Mouse (Mus musculus) T-cell, adult 2 months (primary cell): ENCODE measurements at regions not wholly inside any gene's neighbourhood (a gene's known extent, or its start where the extent isn't known, plus 50 kb on each side); places are given as distances from the start of the nearest gene placed in this dataset.
A peak's percentile ranks its signal among the peaks of the same experiment; 100 is the strongest.
"Not testable (repeated sequence)": the region's sequence is repeated elsewhere in the genome, so short reads cannot be mapped to it uniquely, and the experiment has no call there.

Experiments
- DNase-seq: peaks from one replicate; pipeline ENCODE4 v3.0.0; 2022; ENCODE audit warnings: low spot score

DNA sequence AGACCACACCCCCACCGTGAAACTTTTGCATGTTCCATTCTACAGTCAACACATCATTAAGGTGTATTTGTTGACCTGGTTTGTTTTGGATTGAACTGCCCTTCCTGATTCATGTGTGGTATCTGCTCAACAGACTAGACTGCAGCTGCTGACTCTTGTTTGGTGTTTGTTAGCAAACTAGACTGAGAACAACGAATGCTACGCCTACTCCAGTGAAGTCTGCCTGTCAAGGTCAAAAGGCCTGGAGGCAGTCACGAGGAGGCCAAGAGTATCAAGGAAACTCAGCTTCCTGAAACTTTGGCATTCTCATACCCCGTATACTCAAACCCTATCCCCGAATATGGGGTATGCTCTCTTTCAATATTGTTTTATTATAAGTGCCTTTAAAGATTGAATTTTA, 194.2 kb upstream of the Spin1 start:
- not testable (repeated sequence) for DNase-seq

DNA sequence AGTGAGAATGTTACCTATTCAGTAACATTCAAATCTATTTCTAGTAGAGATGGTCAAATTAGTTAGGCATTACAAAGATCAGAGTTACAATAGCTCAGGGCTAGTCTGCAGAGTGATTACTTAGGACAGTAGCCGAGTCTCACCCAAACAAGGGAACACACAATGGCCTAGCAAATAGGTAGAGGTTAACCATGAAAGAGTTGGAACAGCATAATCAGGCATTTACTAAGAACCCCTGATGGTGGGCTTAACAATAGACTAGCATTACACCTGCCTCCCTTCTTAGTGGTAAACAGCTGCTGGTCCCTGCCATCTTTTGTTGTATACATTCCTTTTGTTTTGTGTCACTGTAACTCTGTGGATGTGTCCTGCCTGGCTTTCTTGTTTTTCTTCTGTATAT, 193.8 kb upstream of the Spin1 start:
- DNase-seq: no peak

DNA sequence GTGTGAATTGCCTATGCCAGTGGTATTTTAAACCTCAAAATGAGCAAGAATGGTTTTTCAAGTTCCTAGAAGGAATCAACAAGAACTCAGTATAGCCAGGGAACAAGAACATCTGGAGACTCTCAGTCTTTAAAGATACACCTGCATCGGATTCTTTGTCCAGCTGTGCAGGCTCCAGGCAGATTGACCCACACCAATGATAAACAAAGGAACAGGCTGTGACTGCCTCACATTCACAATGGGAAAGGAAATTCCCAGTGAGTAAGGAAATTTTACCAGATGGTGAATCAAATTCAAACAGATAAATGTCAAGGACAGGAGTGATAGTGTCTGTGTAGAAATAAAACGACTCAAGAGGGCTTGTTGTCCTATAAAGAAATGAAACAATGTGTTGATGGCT, 187.9 kb upstream of the Spin1 start:
- DNase-seq: not testable (repeated sequence)

DNA sequence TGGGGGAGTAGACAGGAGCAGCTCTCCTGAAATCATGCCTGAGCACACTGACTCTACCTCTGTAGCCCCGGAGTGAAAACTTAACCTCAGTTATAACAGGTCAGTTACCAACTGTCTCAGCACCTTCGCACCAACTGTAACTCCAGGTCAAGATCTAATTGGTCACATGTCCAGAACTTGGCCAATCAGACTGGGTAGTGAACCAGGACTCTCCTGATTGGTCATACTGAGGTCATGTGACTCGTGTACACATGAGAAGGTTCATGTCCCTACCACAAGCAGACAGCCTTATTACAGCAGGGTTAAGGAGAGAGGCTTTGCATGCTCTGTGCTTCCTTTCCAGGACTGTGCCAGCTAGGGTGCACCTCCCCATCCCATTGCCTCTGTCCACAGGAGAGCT, 166.7 kb upstream of the Spin1 start:
- not testable (repeated sequence) for DNase-seq

DNA sequence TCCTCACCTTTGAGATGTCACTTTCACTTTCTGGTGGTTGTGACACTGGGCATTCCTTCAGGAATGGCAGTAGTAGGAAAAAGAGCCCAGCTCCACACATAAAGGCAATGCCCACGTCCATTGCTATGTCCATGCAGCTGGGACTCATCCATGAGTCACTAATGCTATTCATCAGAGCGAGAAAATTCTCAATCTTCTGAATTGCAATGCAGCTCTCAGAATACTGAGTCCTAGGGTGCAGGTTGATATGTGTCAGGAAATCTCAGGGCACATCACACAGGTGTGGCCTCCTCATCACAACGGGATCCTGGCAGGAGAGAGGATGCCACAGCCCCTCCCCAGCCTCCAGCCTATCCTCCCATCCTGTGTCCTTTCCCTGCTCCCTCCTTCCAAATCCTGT, 158.1 kb upstream of the Spin1 start:
- DNase-seq: no peak

DNA sequence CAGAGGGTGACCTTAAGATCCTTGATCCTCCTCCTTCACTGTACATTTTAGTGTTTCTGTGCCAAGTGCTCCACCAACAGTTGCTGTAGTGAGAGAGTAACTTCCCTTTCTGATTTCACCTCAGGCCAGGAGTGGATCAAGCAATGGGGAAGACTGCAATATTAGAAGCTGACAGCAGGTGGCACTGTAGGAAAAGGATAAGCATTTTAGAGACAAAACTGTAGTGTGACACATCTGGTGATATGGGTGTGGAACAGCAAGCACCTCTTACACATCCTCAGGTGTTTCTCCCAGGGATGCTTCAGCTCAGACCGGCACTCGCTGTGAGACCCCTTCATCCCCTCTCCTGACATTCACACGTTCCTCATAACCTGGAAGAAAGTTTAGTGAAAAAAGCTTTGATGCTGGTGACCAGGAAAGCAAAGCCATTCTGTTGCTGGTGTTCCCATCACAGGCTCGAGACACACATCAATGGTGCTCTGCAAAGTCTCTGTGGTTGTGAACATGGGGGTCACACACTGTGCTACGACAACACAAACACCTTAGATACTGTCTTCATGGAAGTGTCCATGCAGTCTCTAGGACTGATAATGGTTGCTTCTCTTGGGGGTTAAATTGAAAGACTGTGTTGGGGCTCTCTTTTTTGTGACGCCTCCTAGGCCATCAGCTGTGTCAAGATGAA, 151.0 kb upstream of the Spin1 start:
- DNase-seq: peak; percentile 49

DNA sequence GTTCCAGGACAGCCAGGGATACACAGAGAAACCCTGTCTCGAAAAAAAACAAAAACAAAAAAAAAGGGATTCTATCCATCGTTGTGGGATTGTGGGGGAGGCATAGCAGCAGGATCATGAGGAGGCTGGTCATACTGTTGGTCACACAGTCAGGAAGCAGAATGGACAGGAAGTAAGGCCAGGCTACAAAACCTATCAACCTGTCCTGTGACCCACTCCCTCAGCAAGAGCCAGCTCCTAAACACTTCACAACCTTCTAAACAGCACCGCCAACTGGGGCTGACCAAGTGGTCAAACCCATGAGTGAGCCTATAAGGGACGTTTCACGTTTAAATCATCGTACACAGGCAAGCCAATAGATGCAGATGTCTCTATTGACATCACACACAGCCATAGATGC, 146.0 kb upstream of the Spin1 start:
- no peak for DNase-seq

DNA sequence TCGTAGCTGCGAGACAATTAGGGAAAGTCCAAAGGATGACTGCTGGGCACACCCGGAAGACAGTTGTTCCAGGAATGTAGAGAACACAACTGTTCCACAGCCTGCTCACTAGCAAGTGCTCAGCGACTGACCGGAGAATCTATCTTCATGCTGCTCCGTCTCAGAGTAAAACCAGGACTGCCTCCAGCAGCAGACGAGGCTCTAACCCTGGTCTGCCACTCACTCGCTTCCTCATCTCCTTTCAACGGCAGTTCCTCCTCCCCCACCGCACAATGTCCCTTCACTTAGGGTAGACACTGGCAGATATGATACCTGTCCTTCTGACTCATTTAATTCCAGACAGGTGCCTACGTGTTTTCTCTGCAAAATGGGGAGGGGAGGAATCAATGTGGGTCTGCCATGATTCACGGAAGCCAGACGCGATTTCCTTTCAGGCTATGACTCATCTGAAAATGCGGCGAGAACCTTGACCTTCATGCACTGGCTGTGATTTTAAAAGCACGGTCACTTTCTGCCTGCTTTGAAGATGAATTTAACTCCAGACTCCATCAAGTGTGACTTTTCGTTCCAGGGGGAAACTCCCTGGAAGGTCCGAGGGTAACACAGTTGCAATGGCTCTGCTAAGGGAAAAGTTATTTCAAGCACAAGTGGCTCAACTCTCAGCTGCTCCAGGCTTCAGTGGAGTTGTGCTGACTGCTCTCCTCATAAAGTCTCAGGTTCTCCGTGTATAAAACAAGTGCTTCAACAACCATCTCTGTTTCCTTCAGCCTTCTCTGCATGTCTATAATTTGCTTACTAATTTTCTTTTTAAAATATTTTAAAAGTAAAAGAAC, 142.4 kb upstream of the Spin1 start:
- no peak for DNase-seq

DNA sequence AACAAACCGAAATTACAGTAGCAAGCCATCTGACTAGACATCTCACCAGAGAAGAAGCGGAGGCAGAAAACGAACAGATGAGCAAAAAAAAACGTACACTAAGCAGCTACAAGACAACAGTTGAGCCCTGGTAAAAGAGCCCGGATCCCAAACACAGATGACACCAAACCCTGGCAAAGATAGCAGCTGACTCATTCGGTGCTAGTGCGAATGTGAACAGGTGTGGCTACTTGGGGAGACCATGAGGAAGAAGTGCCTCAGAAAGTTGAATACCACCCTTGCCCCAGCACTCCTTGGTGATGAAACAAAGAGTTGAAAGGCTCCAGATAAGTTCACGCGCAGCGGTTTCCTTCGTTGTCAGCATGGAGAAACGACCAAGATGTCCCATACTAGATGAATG, 139.8 kb upstream of the Spin1 start:
- no peak for DNase-seq

DNA sequence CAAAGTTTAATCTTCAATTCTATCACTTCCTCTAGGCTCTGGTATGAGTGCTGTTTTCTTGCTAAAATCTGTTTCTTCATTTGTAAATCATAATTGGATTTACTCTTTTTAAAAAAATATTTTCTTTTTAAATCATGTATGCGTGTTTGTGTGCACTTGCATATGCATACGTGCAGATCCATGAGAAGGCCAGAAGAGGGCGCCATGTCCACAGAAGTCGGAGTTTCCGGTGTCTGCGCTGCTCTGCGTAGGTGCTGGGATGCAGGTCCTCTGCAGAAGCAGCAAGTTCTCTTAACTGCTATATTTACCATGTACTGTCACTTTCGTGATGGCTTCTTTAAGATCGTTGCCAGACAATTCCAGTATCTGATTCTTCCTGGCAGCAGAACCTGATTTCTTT, 136.6 kb upstream of the Spin1 start:
- no peak for DNase-seq

DNA sequence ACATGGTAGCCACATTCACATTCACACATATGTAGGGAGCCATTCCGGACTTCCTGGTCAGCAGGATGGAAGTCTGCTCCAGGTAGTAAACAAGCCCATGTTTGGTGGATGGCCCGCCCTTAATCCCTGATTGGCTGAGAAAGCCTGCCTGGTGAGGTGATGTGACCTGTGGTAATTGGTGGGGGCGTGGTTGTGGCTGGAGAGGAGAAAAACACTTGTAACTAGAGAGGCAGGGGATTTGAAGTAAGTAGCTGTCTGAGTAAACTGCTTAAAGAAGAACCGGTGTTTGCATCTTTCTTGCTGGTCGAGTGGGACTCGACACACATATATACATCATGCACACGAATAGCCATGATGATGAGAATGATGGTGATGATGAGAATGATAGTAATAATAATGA, 135.6 kb upstream of the Spin1 start:
- not testable (repeated sequence) for DNase-seq

DNA sequence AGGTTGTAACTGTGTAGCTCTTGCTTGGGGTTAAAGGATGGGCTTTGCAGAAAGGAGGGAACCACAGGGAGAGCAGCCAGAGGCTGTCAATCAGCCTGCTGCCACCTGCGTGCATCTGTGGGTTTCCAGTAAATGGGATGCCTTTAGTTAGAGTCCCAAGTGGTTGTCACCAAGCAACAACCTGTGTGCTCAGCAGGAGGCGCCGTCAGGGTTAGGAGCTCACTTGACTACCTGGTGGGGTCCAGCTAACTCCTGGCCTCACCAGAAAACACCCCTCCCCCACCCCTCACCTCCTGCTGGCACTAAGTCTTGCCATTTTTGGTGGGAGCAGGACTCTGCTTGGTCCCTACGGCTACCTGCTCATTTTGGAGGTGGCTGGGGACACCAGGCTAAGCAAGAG, 135.0 kb upstream of the Spin1 start:
- DNase-seq: no peak

DNA sequence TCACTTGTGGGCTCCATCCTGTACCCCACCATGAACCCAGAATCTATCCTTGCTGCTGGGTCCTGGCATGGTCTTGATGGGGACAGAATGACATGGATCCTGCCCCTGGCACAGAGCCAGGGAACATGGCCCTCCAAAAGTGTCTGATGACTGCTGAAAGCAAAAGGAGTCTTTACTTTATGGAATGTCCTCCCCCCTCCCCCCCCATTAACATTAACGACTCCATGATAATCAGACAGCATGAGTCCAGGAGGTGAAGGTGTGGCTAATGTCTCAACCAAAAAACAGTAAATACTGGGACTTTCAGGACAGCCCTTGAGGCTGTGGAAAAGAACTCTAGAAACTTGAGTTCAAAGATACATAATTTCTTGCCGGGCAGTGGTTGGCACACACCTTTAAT, 133.9 kb upstream of the Spin1 start:
- DNase-seq: no peak

DNA sequence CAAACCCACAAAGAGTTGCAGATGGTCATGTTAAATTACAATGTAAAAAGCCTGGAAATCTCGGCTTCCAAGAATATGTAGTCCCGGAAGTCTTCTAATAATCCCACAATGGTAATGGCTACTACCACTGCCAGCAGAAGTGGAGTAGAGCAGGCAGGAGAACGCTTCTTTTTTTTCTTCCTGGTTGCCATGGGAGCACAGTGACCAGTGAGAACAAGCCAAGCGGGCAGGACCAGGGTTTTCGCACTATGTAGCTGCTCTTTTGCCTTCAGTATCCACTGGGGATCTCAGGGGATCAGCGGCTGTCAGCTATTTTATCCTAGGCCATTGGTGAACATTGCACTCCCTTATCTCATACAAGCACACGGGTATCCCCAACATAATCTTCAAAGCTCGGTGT, 127.3 kb upstream of the Spin1 start:
- no peak for DNase-seq

DNA sequence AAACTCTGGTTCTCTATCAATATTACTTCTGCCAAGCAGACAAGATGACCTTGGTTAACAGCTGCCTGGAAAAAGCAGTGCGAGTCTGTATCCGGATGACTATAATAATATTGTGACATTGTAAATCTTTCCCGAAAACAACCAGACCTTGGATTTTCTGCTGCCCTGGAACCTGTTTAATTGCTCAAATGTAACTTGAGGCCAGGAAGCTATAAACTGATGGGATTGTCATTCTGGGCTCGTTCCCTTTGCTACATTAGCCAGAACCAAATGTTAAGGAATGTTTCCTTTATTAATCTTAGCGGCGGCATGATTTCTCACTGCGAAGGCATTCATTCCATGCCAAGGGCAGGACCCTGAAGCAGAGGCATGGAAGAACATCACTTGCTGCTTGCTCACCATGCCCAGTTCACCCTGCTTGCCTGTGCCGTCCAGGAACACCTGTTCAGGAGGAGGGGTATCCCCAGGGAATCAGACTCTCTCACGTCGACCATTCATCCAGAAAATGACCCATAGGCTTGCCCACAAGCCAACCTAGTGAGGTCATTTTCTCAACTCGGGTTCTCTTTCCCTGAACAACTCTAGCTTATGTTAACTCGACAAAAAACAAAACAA, 125.3 kb upstream of the Spin1 start:
- DNase-seq: no peak

DNA sequence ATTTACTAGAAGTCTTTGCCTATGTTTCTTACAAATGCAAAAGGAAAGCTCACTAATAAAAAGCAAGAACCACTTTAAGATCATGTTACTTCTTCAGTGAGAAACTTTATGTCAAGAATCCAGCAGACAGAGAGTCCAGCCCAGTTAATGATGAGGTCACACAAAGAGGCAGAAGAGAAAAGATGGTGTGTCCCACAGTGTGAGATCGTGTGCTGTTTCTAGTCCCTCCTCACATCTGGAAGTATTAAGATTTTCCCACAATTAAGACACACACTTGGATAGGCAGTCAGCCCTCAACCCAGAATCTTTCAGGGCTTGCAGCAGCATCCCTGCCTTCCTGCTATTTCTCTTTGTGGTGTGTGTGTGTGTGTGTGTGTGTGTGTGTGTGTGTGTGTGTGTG, 118.7 kb upstream of the Spin1 start:
- no peak for DNase-seq

DNA sequence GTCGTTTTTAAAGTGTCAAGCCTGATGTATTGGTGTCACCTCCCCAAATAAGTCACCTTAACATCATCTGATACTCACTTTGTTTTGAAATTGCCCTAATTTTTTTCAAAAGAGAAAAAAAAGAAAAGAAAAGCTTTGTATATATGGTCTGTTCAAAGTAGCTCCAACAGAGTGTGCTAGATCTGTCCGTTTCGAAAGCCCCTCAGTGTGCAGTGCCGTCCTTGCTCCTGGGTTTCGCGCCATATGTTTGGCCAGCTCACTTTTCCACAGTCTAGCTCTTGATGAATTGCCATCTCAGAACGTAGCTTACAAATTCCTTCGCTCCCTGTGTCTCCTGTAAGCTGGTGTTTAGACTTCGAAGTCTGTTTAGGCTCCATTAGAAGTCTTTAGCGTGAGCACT, 117.7 kb upstream of the Spin1 start:
- DNase-seq: no peak

DNA sequence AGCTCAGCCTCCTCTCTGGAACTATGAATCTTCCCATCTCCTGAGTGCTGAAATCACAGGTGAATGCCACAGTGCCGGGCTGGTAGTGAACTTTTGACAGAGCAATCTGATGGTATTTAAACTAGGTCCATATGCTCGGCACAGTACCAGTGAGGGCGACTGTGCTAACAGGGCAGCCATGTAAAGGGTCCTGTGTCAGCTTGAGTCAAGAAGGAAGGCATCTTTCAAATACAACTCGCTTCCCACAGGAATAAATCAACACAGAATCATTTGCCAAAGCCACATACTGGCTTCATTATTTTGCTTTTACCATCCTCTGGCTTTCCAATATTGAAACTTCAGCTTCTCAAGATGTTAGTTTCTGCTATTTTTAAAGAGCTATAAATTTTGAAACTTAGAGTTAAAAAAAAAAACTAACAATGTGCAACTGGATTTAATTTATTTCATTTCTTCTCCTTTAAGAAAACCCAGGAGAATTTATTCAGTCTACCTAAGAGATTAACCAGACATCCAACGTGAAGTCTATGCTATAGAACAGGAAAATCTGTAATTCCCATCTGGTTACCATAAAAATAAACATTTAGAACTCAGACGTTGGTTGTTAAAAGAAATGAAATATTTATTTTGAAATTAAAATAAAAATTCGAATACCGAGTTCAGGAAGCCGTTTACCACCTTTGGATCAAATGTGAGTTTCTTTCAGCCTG, 108.8 kb upstream of the Spin1 start:
- no peak for DNase-seq

DNA sequence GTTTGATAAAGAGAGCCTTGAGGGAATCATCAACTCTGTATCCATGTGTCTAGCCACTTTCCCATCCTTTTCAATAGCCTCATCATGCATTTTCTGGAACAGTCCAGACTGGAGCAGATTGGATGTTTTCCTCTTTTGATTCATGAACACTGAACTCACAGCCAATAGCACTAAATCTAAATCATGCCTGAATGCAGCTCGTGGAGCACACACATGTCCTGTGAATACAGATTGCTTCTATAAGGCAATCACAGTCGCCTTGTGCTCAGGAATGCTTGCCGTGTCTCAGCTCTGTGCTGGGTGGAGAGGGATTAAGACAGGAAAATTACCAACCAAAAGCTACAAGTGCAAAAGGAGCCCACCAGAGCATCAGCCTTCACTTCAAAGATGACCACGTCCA, 100.9 kb upstream of the Spin1 start:
- DNase-seq: no peak

DNA sequence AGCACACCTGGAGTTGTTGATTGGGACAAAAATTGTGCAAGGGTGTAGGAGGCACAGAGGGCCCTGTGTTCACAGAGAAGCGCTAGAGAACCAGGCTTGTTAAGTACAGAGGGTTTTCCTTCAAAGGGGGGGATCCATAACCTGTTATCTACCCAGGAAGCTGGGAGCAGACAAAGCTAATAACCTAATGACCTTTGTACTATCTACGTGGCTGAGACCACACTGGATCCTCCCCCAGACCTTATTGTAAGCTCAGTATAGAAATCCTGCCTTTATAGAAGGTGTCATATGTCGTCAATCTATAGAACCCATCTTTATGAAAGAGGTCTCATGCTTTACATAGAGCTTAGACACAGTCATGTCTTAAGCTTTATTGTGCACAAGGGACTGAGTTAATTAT, 95.9 kb upstream of the Spin1 start:
- DNase-seq: no peak

DNA sequence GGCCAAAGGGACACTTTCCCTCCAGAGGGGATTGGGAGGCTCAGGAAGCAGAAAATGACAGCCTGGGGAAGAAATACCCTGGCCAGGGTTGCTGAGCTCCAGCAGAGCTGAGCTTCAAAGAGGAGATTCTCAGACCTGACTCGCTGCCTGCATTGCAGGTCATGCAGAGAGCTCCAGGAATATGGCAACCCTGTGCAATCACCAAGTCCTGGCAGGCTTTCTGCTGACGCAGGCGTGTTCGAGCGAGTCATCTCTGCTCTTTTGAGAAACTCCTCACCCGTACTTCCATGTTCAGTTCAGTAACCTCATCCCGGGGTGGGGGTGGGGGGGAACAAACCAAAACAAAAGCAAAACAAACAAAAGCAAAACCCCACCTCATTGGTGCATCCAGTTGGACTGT, 89.9 kb upstream of the Spin1 start:
- DNase-seq: no peak

DNA sequence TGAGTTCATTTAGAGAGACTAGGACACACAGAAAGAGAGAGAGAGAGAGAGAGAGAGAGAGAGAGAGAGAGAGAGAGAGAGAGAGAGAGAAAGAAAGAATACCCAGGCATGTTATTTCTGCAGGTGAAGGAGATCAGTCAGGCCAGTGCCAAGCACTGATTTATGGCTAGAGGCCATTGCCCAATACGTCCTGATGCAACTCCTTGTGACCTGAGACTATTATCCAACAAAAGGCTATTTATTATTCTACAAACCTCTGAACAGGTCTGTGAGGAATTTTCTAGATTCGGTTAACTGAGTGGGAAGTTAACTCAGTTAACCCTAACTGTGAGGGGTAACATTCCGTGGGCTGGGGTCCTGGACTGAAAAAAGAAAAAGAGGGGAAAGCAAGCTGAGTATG, 84.5 kb upstream of the Spin1 start:
- no peak for DNase-seq
